Mouse (Mus musculus) forebrain, embryonic 14.5 days (tissue): ENCODE measurements around the gene Sv2b. TPM values are rescaled to one million over a fixed set of nuclear protein-coding genes. Genes with fewer than 3 reads are reported as not detected.

Source experiments
- ATAC-seq: fragments of 200-750 bp; cut with Nextera tagmentation; 2 replicates; pipeline ENCODE4 v1.8.0; 2017; ENCODE audit warnings: mild to moderate bottlenecking, moderate library complexity
- DNase-seq: peaks from one replicate; pipeline ENCODE4 v3.0.0-alpha.2; 2015; ENCODE audit warnings: low spot score
- H3K27ac ChIP-seq: fragments of 300-500 bp; sonication (generic); 2 replicates; pipeline ENCODE4 v1.5.1; 2014; ENCODE audit warnings: low read depth, mild to moderate bottlenecking, control low read depth, low read length, moderate library complexity
- H3K27me3 ChIP-seq: fragments of 300-500 bp; sonication (generic); replicated peaks from 2 replicates; pipeline ENCODE4 v1.6.1; 2014; ENCODE audit warnings: low read length, control low read depth, mixed read lengths; ENCODE audit not compliant: control insufficient read depth, insufficient read depth
- H3K36me3 ChIP-seq: fragments of 300-500 bp; sonication (generic); 2 replicates; pipeline ENCODE4 v1.6.1; 2014; ENCODE audit warnings: low read length, control low read depth; ENCODE audit not compliant: control insufficient read depth, insufficient read depth
- H3K4me1 ChIP-seq: fragments of 300-500 bp; sonication (generic); 2 replicates; pipeline ENCODE4 v1.6.1; 2014; ENCODE audit warnings: antibody characterized with exemption, low read length, control low read depth; ENCODE audit not compliant: control insufficient read depth, insufficient read depth
- H3K4me2 ChIP-seq: fragments of 300-500 bp; sonication (generic); 2 replicates; pipeline ENCODE4 v1.6.1; 2014; ENCODE audit warnings: mild to moderate bottlenecking, control low read depth, low read length
- H3K4me3 ChIP-seq: fragments of 300-500 bp; sonication (generic); 2 replicates; pipeline ENCODE4 v1.5.1; 2014; ENCODE audit warnings: low read depth, low read length, control low read depth
- H3K9ac ChIP-seq: fragments of 300-500 bp; sonication (generic); 2 replicates; pipeline ENCODE4 v1.6.1; 2014; ENCODE audit warnings: mild to moderate bottlenecking, low read length, control low read depth, moderate library complexity
- H3K9me3 ChIP-seq: fragments of 300-500 bp; sonication (generic); replicated peaks from 2 replicates; pipeline ENCODE4 v1.6.1; 2016; ENCODE audit warnings: low read length, control low read depth, mixed read lengths; ENCODE audit not compliant: control insufficient read depth
- WGBS: fragments of 180-500 bp; shearing (Covaris S2); extraction: QIAGEN DNeasy Blood & Tissue Kit; methylation state at CpG from one replicate; pipeline ENCODE4 v1.1.7; 2014; 5-methylcytosine and 5-hydroxymethylcytosine counted together
- polyA plus RNA-seq: library from polyadenylated mRNA; unstranded; fragments of >200 nt; fragmentation: Nextera tagmentation; extraction: Ambion mirVana; gene quantifications from 2 replicates; pipeline ENCODE4 v1.2.1, GENCODE M21; 2014

Gene Sv2b
- polyA plus RNA-seq, 1 experiment from 2014 or later: 8.4 TPM

- ATAC-seq: peak; percentile 68; the same call in 1 of the 2 replicates
- DNase-seq: peak; percentile 57
- no peak overlapping the region; the same call in 1 of the 2 replicates for H3K27ac ChIP-seq
- no peak overlapping the region for H3K4me3 ChIP-seq
- 45% methylated on average over 3 of the region's 3 CpGs for WGBS
- H3K9ac ChIP-seq: no peak overlapping the region
- H3K27me3 ChIP-seq: no peaks in the 10 kb centered on the region
- H3K9me3 ChIP-seq: no peaks in the 10 kb centered on the region
- H3K4me2 ChIP-seq: no peak overlapping the region
- no peaks in the 10 kb centered on the region for H3K36me3 ChIP-seq
- H3K4me1 ChIP-seq: no peaks in the 10 kb centered on the region
Measured at GRCm38 (mm10) chr7:75259945-75260344, 49.1 kb downstream of the Sv2b start.

GRCm38 (mm10) chr7:75253611-75254250, 55.3 kb downstream of the Sv2b start:
- 85% methylated on average over 8 of the region's 8 CpGs for whole genome bisulfite sequencing
- no peaks in the 10 kb centered on the region for H3K27me3 ChIP-seq
- ATAC-seq: no peak
- H3K4me2 ChIP-seq: no peak overlapping the region
- H3K9ac ChIP-seq: no peak overlapping the region
- no peaks in the 10 kb centered on the region for H3K4me1 ChIP-seq
- H3K4me3 ChIP-seq: no peak overlapping the region
- H3K9me3 ChIP-seq: no peaks in the 10 kb centered on the region
- H3K27ac ChIP-seq: no peak overlapping the region
- no peaks in the 10 kb centered on the region for H3K36me3 ChIP-seq
- peak; percentile 11 for DNase-seq

GRCm38 (mm10) chr7:75240754-75241507, 68.1 kb downstream of the Sv2b start:
- DNase-seq (peak; percentile 65), ATAC-seq (peak; percentile 23; the same call in 1 of the 2 replicates)
- no peaks in the 10 kb centered on the region for H3K36me3 ChIP-seq
- no peak overlapping the region for H3K4me3 ChIP-seq
- no peaks in the 10 kb centered on the region for H3K9me3 ChIP-seq
- no peak overlapping the region for H3K9ac ChIP-seq
- H3K4me2 ChIP-seq: no peak overlapping the region
- H3K27ac ChIP-seq: no peak overlapping the region
- peaks cover 7% of the 10 kb centered on the region; the same call in 1 of the 2 replicates for H3K4me1 ChIP-seq
- H3K27me3 ChIP-seq: no peaks in the 10 kb centered on the region
- WGBS: 5% methylated on average over 8 of the region's 8 CpGs

GRCm38 (mm10) chr7:75236386-75236785, 72.7 kb downstream of the Sv2b start:
- H3K27me3 ChIP-seq: no peaks in the 10 kb centered on the region
- ATAC-seq (no peak), DNase-seq (no peak)
- no peak overlapping the region for H3K4me2 ChIP-seq
- H3K9me3 ChIP-seq: no peaks in the 10 kb centered on the region
- H3K36me3 ChIP-seq: no peaks in the 10 kb centered on the region
- no peak overlapping the region for H3K27ac ChIP-seq
- H3K4me1 ChIP-seq: peaks cover 7% of the 10 kb centered on the region; the same call in 1 of the 2 replicates
- no peak overlapping the region for H3K4me3 ChIP-seq
- whole genome bisulfite sequencing: 89% methylated on average over 1 of the region's 1 CpGs
- no peak overlapping the region for H3K9ac ChIP-seq

GRCm38 (mm10) chr7:75224206-75224605, 84.9 kb downstream of the Sv2b start:
- no peaks in the 10 kb centered on the region for H3K36me3 ChIP-seq
- H3K4me3 ChIP-seq: no peak overlapping the region
- no peak for DNase-seq
- no peak overlapping the region for H3K9ac ChIP-seq
- no peak overlapping the region for H3K27ac ChIP-seq
- peaks cover 6% of the 10 kb centered on the region; the same call in 1 of the 2 replicates for H3K9me3 ChIP-seq
- ATAC-seq: no peak
- no peak overlapping the region for H3K4me2 ChIP-seq
- H3K27me3 ChIP-seq: no peaks in the 10 kb centered on the region
- WGBS: 89% methylated on average over 4 of the region's 4 CpGs
- H3K4me1 ChIP-seq: no peaks in the 10 kb centered on the region

- no peak for ATAC-seq
Measured at GRCm38 (mm10) chr7:75222704-75223431, 86.2 kb downstream of the Sv2b start.

GRCm38 (mm10) chr7:75220786-75221185, 88.3 kb downstream of the Sv2b start:
- DNase-seq: peak; percentile 95

More at GRCm38 (mm10) chr7:75222704-75223431, 86.2 kb downstream of the Sv2b start:
- Histone ChIP-seq H3K4me3 (no peak overlapping the region), H3K4me2 (no peak overlapping the region), H3K36me3 (no peaks in the 10 kb centered on the region), H3K9ac (no peak overlapping the region), H3K27me3 (no peaks in the 10 kb centered on the region), H3K4me1 (no peaks in the 10 kb centered on the region), H3K9me3 (peaks cover 6% of the 10 kb centered on the region; the same call in 1 of the 2 replicates), H3K27ac (no peak overlapping the region)
- 83% methylated on average over 7 of the region's 7 CpGs for WGBS
- no peak for DNase-seq

GRCm38 (mm10) chr7:75220296-75220695, 88.8 kb downstream of the Sv2b start:
- Histone ChIP-seq H3K27me3 (no peaks in the 10 kb centered on the region), H3K9ac (no peak overlapping the region), H3K36me3 (no peaks in the 10 kb centered on the region), H3K4me1 (no peaks in the 10 kb centered on the region), H3K4me3 (no peak overlapping the region), H3K9me3 (0 out of 2 replicates have a peak, but pooled peaks cover 6% of the 10 kb centered on the region), H3K27ac (peak overlapping the region; percentile 48; the same call in 1 of the 2 replicates), H3K4me2 (no peak overlapping the region)
- no peak for DNase-seq
- ATAC-seq: peak; percentile 55

More at GRCm38 (mm10) chr7:75220786-75221185, 88.3 kb downstream of the Sv2b start:
- H3K4me3 ChIP-seq: no peak overlapping the region
- H3K36me3 ChIP-seq: no peaks in the 10 kb centered on the region
- H3K9ac ChIP-seq: no peak overlapping the region
- 6% methylated on average over 1 of the region's 1 CpGs for WGBS
- no peaks in the 10 kb centered on the region for H3K27me3 ChIP-seq
- peak; percentile 95 for ATAC-seq
- H3K27ac ChIP-seq: peak overlapping the region; percentile 63; the same call in 1 of the 2 replicates
- 0 out of 2 replicates have a peak, but pooled peaks cover 6% of the 10 kb centered on the region for H3K9me3 ChIP-seq
- no peaks in the 10 kb centered on the region for H3K4me1 ChIP-seq
- no peak overlapping the region for H3K4me2 ChIP-seq
